Mouse (Mus musculus) stomach, postnatal 0 days (tissue): ENCODE measurements around the gene Hist4h4. TPM values are rescaled to one million over a fixed set of nuclear protein-coding genes. Genes with fewer than 3 reads are reported as not detected.

Source experiments
- ATAC-seq: fragments of 200-750 bp; cut with Nextera tagmentation; 2 replicates; pipeline ENCODE4 v1.8.0; 2017; ENCODE audit not compliant: low FRiP score, low TSS enrichment
- DNase-seq: peaks from one replicate; pipeline ENCODE4 v3.0.0-alpha.2; 2016; ENCODE audit warnings: low spot score
- H3K27ac ChIP-seq: fragments of 300-500 bp; sonication (generic); replicated peaks from 2 replicates; pipeline ENCODE4 v1.5.1; 2014; ENCODE audit warnings: mild to moderate bottlenecking, control low read depth
- H3K27me3 ChIP-seq: fragments of 300-500 bp; sonication (generic); 2 replicates; pipeline ENCODE4 v1.6.1; 2014; ENCODE audit warnings: low read length; ENCODE audit not compliant: control insufficient read depth, insufficient read depth
- H3K36me3 ChIP-seq: fragments of 300-500 bp; sonication (generic); 2 replicates; pipeline ENCODE4 v1.6.1; 2014; ENCODE audit warnings: low read length, mixed read lengths; ENCODE audit not compliant: control insufficient read depth, insufficient read depth
- H3K4me1 ChIP-seq: fragments of 300-500 bp; sonication (generic); replicated peaks from 2 replicates; pipeline ENCODE4 v1.6.1; 2014; ENCODE audit warnings: antibody characterized with exemption; ENCODE audit not compliant: control insufficient read depth, insufficient read depth
- H3K4me2 ChIP-seq: fragments of 300-500 bp; sonication (generic); replicated peaks from 2 replicates; pipeline ENCODE4 v1.6.1; 2014; ENCODE audit warnings: low read depth, mild to moderate bottlenecking, control low read depth, moderate library complexity
- H3K4me3 ChIP-seq: fragments of 300-500 bp; sonication (generic); 2 replicates; pipeline ENCODE4 v1.5.1; 2014; ENCODE audit warnings: low read depth, low read length, control low read depth
- H3K9ac ChIP-seq: fragments of 300-500 bp; sonication (generic); 2 replicates; pipeline ENCODE4 v1.6.1; 2014; ENCODE audit warnings: mild to moderate bottlenecking, low read length, control low read depth, mixed read lengths
- H3K9me3 ChIP-seq: fragments of 300-500 bp; sonication (generic); 2 replicates; pipeline ENCODE4 v1.6.1; 2016; ENCODE audit warnings: low read length; ENCODE audit not compliant: control insufficient read depth
- CTCF ChIP-seq: IDR thresholded peaks from 2 replicates; pipeline ENCODE4 v1.5.1; 2016; ENCODE audit warnings: antibody characterized with exemption, low read depth, mild to moderate bottlenecking, moderate library complexity
- EP300 ChIP-seq: optimal IDR thresholded peaks from 2 replicates; pipeline ENCODE3; 2016; ENCODE audit warnings: antibody characterized with exemption
- WGBS: fragments of 180-500 bp; shearing (Covaris S2); extraction: QIAGEN DNeasy Blood & Tissue Kit; methylation state at CpG from one replicate; pipeline ENCODE4 v1.1.7; 2014; 5-methylcytosine and 5-hydroxymethylcytosine counted together
- microRNA-seq: library from miRNA; unstranded; fragments of <30 nt; microRNA quantifications from one replicate; pipeline ENCODE4, GENCODE M21; 2016
- polyA plus RNA-seq: library from polyadenylated mRNA; unstranded; fragments of >200 nt; fragmentation: Nextera tagmentation; extraction: Ambion mirVana; gene quantifications from 2 replicates; pipeline ENCODE4 v1.2.1, GENCODE M21; 2015

The Hist4h4 gene
- polyA plus RNA-seq, 1 experiment from 2014 or later: 0.68 TPM

- TF ChIP-seq CTCF (no peak), EP300 (no peak)
- ATAC-seq (no peak), DNase-seq (no peak)
- Histone ChIP-seq H3K4me2 (no peak overlapping the region), H3K9ac (no peak overlapping the region), H3K36me3 (no peaks in the 10 kb centered on the region), H3K4me1 (no peaks in the 10 kb centered on the region), H3K27ac (no peak overlapping the region), H3K27me3 (no peaks in the 10 kb centered on the region), H3K9me3 (no peaks in the 10 kb centered on the region), H3K4me3 (no peak overlapping the region)
- WGBS: 39% methylated on average over 1 of the region's 1 CpGs
Measured at GRCm38 (mm10) chr6:136763912-136764311, 40.3 kb downstream of the Hist4h4 start.

Small RNA genes lying within 50 kb of the gene (microRNA-seq; reads per million reads assigned to microRNA genes)
- not detected for gene Gm44364

Other genes with a start within 250 kb of the Hist4h4 start
- 37.8 and 39.6 TPM in 2 replicates for gene Plbd1, start 142.5 kb downstream of the Hist4h4 start, polyA plus RNA-seq
- 2.0 and 2.5 TPM in 2 replicates for gene Gucy2c, start 22.6 kb downstream of the Hist4h4 start, polyA plus RNA-seq
- gene H2afj, start 3.8 kb upstream of the Hist4h4 start, polyA plus RNA-seq: 439 and 445 TPM in 2 replicates
- 0.46 and 0.96 TPM in 2 replicates for gene BC049715, start 23.2 kb upstream of the Hist4h4 start, polyA plus RNA-seq
- 39.8 and 42.8 TPM in 2 replicates for gene Wbp11, start 23.8 kb upstream of the Hist4h4 start, polyA plus RNA-seq
- 0.56 and 0.63 TPM in 2 replicates for gene Smco3, start 31.0 kb upstream of the Hist4h4 start, polyA plus RNA-seq
- gene Art4, start 53.3 kb upstream of the Hist4h4 start, polyA plus RNA-seq: 3.2 and 3.3 TPM in 2 replicates
- gene Mgp, start 71.4 kb upstream of the Hist4h4 start, polyA plus RNA-seq: 392 and 473 TPM in 2 replicates
- gene Erp27, start 117.8 kb upstream of the Hist4h4 start, polyA plus RNA-seq: 0.65 and 1.0 TPM in 2 replicates
- 0.06 and 0.40 TPM in 2 replicates for gene Pde6h, start 119.4 kb upstream of the Hist4h4 start, polyA plus RNA-seq
- gene Arhgdib, start 137.5 kb upstream of the Hist4h4 start, polyA plus RNA-seq: 27.3 and 34.9 TPM in 2 replicates